Mouse (Mus musculus) CH12.LX (cell line): ENCODE measurements around the gene Psma3.

Experiments used
- CTCF ChIP-seq, 2 experiments: IDR thresholded peaks in 1 of 2; conservative IDR thresholded peaks in 1 of 2; 2 replicates each; pipeline ENCODE4 v1.5.1; 2011 to 2012; ENCODE audit warnings: low read depth in 2 of 2, low read length in 2 of 2, improper control_type of control experiment in 1 of 2, inconsistent platforms in 1 of 2, mild to moderate bottlenecking in 1 of 2, moderate library complexity in 1 of 2
- GABPA ChIP-seq: IDR thresholded peaks from 2 replicates; pipeline ENCODE4 v1.6.1; 2012; ENCODE audit warnings: low read depth, low read length, improper control_type of control experiment, inconsistent platforms; ENCODE audit not compliant: insufficient replicate concordance
- MXI1 ChIP-seq: IDR thresholded peaks from 2 replicates; pipeline ENCODE4 v1.6.1; 2011; ENCODE audit warnings: mild to moderate bottlenecking, low read depth, low read length, improper control_type of control experiment
- MYC ChIP-seq: IDR thresholded peaks from 2 replicates; pipeline ENCODE4 v1.6.1; 2011; ENCODE audit warnings: low read depth, mild to moderate bottlenecking, improper control_type of control experiment, low read length
- POLR2A ChIP-seq: IDR thresholded peaks from 2 replicates; pipeline ENCODE4 v1.6.1; 2011; ENCODE audit warnings: low read depth, mild to moderate bottlenecking, improper control_type of control experiment, low read length
- SIN3A ChIP-seq: IDR thresholded peaks from 2 replicates; pipeline ENCODE4 v1.6.1; 2012; ENCODE audit warnings: low read length, improper control_type of control experiment, inconsistent platforms
- TCF12 ChIP-seq: IDR thresholded peaks from 2 replicates; pipeline ENCODE4 v1.6.1; 2014; ENCODE audit warnings: low read depth, mild to moderate bottlenecking, inconsistent platforms, low read length, improper control_type of control experiment
- USF2 ChIP-seq: conservative IDR thresholded peaks from 2 replicates; pipeline ENCODE4 v1.6.1; 2011; ENCODE audit warnings: low read depth, low read length, improper control_type of control experiment
- ZMIZ1 ChIP-seq: IDR thresholded peaks from 2 replicates; pipeline ENCODE4 v1.6.1; 2012; ENCODE audit warnings: low read depth, mild to moderate bottlenecking, inconsistent platforms, low read length, improper control_type of control experiment

DNA sequence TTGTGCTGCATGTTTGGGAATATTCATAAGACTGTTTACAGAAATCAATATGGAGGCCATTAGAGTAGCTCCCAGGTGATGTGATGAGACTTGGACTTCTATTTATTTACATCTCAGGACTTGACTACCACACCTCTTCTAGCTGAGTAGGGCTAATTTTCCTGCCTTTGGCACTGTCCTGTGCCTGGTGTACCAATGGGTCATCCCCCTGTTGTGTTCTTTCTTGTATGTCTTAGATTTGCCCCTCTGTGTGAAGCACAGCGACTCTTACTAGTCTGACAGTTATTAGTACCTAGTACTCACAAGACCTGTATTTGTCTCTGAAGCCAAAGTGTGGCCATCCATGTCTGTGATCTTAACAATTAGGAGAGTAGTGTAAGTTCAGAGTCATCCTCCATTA is 68.0 kb downstream of the Psma3 start:
- no peak for TF ChIP-seq POLR2A
- TF ChIP-seq CTCF (conservative IDR thresholded peaks at IDR 0.05 in 1 of 2, IDR thresholded peaks at IDR 0.05 in 1 of 2; ENCODE audit: low read depth in 2 of 2, low read length in 2 of 2): no peak
- TF ChIP-seq TCF12: no peak
- TF ChIP-seq USF2: no peak
- no peak for TF ChIP-seq MXI1
- TF ChIP-seq GABPA: no peak
- no peak for TF ChIP-seq MYC
- no peak for TF ChIP-seq ZMIZ1
- TF ChIP-seq SIN3A: no peak
